Mouse (Mus musculus): ENCODE results near the gene Sh3gl1.
"Not testable (repeated sequence)": the region's sequence is repeated elsewhere in the genome, so short reads cannot be mapped to it uniquely, and the experiment has no call there.

The Sh3gl1 gene

DNA sequence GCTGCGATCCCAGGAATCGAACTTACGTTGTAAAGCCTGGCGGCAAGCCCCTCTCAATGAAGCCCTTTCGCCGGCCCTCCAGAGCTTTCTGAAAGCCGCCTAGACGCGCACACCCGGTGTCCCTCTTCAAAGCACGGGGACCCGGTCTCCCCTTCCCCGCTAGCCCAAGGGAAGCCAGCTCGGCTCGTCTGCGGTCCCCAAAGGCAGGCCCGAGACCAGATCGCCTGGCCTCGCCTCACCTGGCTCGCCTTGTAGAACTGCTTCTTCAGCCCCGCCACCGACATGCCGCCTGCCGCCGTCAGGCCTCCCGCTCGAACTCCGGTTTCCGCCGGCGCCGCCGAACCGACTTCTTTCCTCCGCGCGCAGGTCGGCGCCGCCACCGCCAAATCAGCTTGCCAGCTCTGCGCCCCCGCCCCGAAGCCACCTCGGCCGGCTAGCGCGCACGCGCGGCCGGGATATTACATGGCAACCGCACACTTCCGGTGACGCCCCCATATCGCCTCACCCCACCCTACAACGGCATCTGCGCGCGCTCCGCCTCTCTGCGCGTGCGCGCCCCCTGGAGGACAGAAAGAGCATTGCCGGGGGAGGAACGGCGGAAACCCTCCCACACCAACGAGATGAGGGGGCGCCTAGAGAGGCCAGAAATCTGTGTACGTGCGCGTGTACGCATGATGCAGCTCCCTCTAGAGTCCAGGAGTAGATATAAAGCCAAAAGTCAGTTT lies at the start of gene Sh3gl1:
TSS of gene Sh3gl1 (minus strand) at position 460 of the 725 bp plus-strand sequence.
- DNase-seq: peak; percentile 98

GRCm38 (mm10) chr17:56080781-56081585 lies 44.5 kb upstream of the Sh3gl1 start:
- peak; percentile 59 for DNase-seq

GRCm38 (mm10) chr17:56079921-56080320 lies 43.5 kb upstream of the Sh3gl1 start:
- no peak for DNase-seq

DNA sequence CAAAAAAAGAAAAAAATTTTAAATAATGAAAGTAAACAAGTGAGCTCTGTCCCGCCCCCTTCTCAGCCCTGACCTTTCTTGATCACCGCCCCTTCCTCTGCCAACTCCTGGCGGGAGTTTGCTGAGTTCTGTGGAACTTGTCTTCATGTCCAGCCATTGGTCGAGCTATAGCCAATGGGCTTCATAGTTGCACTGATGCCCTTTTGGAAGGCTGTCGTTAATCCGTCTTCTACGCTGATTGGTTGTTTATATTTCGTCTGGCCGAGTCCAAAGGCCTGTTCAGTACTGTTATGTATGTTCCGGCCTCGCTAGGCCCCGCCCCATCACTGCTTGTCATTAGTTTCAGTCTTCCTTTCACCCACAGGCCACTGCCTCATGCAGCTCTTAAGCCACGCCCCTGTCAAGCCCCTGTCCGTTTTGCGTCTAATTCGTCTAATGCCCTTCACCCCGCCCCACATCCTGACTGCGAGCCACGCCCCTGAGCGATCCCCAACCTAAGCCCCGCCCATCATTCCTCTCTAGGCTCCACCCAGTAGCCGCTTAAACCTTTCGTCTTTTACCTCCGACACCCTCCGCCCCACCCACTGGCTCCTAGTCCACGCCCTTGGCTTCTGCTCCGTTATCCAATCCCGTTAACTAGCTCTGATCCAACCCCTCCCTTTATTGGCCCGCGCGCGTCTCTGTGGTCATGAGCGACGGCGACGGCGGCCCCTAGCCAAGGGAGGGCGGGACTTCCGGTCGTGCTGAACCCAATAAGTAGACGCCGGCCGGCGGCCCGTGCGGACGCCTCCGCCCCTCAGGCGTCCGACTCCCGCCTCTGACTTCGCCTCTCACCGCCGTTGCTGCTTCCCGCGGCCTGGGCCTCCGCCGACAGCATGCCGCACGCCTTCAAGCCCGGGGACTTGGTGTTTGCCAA lies 42.7 kb upstream of the Sh3gl1 start, which contains the start of gene Hdgfl2:
TSS of gene Hdgfl2 (plus strand) at position 755 of the 916 bp plus-strand sequence.
- DNase-seq: peak; percentile 98

GRCm38 (mm10) chr17:56078361-56078760 lies 41.9 kb upstream of the Sh3gl1 start:
- not testable (repeated sequence) for DNase-seq

DNA sequence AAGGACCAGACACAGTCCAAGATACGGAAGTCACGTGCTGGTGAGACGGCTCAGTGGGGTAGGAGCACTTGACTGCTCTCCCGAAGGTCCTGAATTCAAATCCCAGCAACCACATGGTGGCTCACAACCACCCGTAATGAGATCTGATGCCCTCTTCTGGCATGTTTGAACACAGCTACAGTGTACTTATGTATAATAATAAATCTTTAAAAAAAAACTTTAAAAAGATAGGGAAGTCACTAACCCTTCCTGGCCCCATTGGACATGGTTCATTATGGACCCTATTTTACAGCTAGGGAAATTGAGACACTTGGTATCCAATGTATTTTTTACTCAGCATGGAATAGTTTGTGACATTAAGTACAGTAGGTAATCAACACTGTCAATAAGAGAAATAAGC lies 41.1 kb upstream of the Sh3gl1 start:
- no peak for DNase-seq

DNA sequence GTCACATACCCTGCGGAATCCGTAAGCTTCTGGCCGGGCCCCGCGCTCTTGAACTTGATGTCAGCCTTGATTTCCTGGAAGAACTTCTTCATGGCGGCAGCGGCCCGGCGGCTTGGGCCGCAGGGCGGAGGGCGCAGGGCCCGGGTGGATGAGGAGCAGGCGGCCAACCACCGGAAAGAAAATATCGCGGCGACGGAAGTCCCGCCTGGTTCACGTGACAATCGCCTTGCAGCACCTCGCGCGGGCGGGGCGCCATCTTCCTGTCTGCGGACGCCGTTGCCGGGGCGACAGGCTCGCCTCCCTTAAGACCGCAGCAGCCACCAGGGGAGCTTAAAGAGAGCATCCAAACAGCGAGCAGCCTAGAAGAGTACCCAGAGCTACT lies 38.4 kb upstream of the Sh3gl1 start, which contains the start of gene Ubxn6:
TSS of gene Ubxn6 (minus strand) at position 202 of the 382 bp plus-strand sequence.
- DNase-seq: peak; percentile 100

DNA sequence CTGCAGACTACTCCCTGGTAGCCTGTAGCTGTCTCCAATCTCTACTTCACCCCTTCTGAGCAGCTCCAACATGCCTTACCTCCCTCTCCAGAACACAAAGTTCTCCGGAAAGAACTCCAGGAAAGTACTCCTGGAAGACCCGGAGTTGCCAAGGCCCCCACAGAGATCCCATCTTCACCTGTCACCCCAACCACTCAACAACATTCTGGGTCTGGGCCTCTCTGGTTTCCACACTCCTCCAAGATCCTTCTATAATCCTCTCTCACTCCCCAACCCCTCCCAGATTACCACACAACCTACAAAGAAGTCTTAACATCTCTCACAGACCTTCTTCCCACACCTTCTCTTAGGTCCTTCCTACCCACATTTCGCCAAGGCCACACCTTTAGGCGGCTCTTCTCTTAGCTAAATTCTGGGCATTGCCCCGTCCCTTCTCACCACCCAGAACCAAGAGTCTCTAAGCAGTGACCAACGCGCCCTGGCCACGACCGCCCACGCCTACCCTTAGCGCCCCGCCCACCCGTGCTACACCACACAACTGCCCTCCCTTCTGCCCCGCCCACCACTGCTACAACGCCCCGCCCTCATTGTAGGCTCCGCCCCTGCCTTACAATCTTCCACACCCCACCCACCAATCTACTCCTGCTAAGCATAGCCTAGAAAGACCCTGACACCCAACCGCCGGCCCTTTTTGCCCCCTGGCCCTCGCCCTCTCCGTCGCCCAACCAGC lies 37.8 kb upstream of the Sh3gl1 start:
- peak; percentile 70 for DNase-seq

DNA sequence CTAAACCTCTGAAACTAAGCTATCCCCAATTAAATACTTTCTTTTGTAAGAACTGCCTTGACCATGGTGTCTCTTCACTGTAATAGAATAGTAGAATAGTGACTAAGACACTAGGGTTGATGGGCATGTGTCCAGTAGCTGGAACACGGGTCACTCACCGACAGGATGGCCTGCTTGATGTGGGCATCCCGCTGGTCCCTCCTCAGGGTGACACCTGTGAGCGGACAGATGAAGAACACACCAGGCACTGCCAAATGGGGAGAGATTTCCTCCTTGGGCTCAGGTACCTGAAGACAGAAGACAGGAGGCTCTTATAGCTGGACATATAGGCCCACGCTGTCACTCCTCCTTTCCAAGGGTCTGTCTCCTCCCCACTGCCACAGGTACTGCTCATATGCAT lies 35.8 kb upstream of the Sh3gl1 start:
- DNase-seq: no peak

DNA sequence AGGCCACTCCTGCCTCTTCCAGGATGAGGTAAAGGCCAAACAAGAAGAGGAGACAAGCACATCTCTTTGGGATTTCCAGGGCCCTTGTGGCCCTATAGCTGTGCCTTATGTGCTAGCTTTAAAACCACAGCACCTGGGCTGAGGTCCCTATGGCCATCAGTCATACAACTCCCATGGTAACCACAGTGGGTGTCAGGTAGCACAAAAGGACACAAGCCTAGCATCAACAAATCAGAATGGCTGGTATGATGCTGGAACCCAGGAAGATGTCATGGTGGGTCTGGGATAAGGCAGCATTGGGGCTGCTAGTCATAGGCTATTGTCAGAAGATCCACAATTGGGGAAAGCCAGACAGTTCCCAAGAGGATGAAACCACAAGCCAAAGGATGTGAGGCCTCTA lies 34.7 kb upstream of the Sh3gl1 start:
- DNase-seq: no peak

GRCm38 (mm10) chr17:56069066-56069465 lies 32.6 kb upstream of the Sh3gl1 start:
- no peak for DNase-seq

DNA sequence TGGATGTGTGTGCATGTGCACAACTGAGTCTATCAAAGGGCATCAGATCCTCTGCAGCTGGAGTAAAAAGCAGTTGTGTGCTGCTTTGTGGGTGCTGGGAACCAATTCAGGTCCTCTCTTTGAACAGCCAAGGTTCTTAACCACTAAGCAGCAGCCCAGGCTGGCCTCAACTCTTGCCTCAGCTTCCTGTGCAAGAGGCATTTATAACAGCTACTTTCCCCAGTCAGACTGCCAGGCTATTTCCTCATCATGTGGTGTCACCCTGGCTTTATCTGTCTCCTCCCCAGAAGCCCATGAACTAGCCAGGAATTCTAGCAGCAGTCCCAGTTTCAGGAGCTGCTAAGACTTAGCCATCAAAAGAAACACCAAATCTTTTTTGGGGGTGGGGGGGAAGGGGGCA lies 30.0 kb upstream of the Sh3gl1 start:
- DNase-seq: no peak

GRCm38 (mm10) chr17:56065715-56066114 lies 29.3 kb upstream of the Sh3gl1 start:
- DNase-seq: not testable (repeated sequence)

- no peak for DNase-seq
These were observed 25.6 kb upstream of the Sh3gl1 start for GRCm38 (mm10) chr17:56062081-56062480.

GRCm38 (mm10) chr17:56057381-56058120 lies 21.1 kb upstream of the Sh3gl1 start:
- DNase-seq: no peak

GRCm38 (mm10) chr17:56055945-56056678 lies 19.7 kb upstream of the Sh3gl1 start:
- no peak for DNase-seq

- DNase-seq: no peak
These were observed 18.5 kb upstream of the Sh3gl1 start for GRCm38 (mm10) chr17:56054938-56055337.

DNA sequence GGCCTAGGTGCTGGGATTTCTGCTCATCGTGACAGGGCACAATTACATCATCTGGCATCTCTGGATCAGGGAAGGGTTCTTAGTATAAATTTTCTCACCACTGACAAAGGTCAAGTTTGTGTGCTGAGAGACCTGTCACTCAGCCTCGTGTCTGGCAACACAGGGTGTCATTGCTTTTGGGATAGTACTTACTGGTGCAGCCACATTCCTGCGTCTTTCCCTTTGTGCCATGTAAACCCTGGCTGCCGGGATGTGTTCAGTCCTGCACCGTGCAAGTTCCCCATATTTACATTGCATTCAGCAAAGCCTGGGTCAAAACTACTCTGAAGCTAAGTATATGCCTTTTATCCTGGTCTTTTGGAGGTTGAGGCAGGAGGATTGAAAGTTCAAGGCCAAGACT lies 14.9 kb upstream of the Sh3gl1 start:
- DNase-seq: no peak

GRCm38 (mm10) chr17:56040857-56041163 lies 4.4 kb upstream of the Sh3gl1 start:
- no peak for DNase-seq

GRCm38 (mm10) chr17:56040030-56040856 lies 3.8 kb upstream of the Sh3gl1 start, which contains the start of gene Chaf1a:
TSS of gene Chaf1a (plus strand) at chr17:56040439.
- peak; percentile 99 for DNase-seq
